Mouse (Mus musculus) ES-E14 (cell line): Measurements from ENCODE around the gene Lrg1.
"Not testable (repeated sequence)": the region's sequence is repeated elsewhere in the genome, so short reads cannot be mapped to it uniquely, and the experiment has no call there.

Experiments
- MAFK ChIP-seq: IDR thresholded peaks from 2 replicates; pipeline ENCODE4 v1.6.1; 2014; ENCODE audit warnings: mild to moderate bottlenecking, low read depth, low read length, inconsistent platforms; ENCODE audit not compliant: insufficient read depth
- ZC3H11A ChIP-seq: IDR thresholded peaks from 2 replicates; pipeline ENCODE4 v1.6.1; 2012; ENCODE audit warnings: low read depth, mild to moderate bottlenecking, inconsistent platforms, low read length, borderline replicate concordance

DNA sequence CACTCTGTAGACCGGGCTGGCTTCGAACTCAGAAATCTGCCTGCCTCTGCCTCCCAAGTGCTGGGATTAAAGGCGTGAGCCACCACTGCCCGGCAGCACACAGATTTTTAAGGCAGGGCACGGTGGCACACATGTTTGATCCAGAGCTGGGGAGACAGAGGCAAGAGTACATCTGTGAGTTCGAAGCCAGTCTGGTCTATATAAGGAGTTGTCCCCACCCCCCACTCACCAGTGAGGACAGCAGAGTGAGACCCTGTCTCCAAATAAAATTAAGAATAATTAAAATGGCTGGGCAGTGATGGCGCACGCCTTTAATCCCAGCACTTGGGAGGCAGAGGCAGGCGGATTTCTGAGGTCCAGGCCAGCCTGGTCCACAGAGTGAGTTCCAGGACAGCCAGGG is 43.4 kb downstream of the Lrg1 start:
- TF ChIP-seq MAFK, ZC3H11A: not testable (repeated sequence)
